Mouse (Mus musculus) Muller cell, postnatal 12 days (primary cell): Measurements from ENCODE around the gene Mfsd5.

ENCODE experiments used
- DNase-seq: peaks from one replicate; pipeline ENCODE4 v3.0.0-alpha.2; 2015; ENCODE audit errors: inconsistent ontology term

Mfsd5 gene

GRCm38 (mm10) chr15:102279783-102280520, 698 bp downstream of the Mfsd5 start:
- no peak for DNase-seq

GRCm38 (mm10) chr15:102280623-102281022, 1.4 kb downstream of the Mfsd5 start:
- no peak for DNase-seq

- no peak for DNase-seq
Observed at GRCm38 (mm10) chr15:102282463-102283292, 3.4 kb downstream of the Mfsd5 start.

- no peak for DNase-seq
Observed at GRCm38 (mm10) chr15:102283648-102284047, 4.4 kb downstream of the Mfsd5 start.

- DNase-seq, result peak; percentile 26
Observed at GRCm38 (mm10) chr15:102287395-102287794, 8.1 kb downstream of the Mfsd5 start.

- DNase-seq, result peak; percentile 91
Observed at GRCm38 (mm10) chr15:102295633-102296367, 16.5 kb downstream of the Mfsd5 start, which contains the start of gene Espl1. Espl1 (plus strand) TSS chr15:102296266.

- DNase-seq, result no peak
Observed at GRCm38 (mm10) chr15:102296368-102297006, 17.2 kb downstream of the Mfsd5 start.

- DNase-seq, result no peak
Observed at GRCm38 (mm10) chr15:102302542-102302941, 23.3 kb downstream of the Mfsd5 start.

GRCm38 (mm10) chr15:102308717-102309116, 29.5 kb downstream of the Mfsd5 start:
- DNase-seq, result no peak

- no peak for DNase-seq
Observed at GRCm38 (mm10) chr15:102310074-102310845, 31.0 kb downstream of the Mfsd5 start.

- DNase-seq, result no peak
Observed at GRCm38 (mm10) chr15:102311489-102311888, 32.2 kb downstream of the Mfsd5 start.

- DNase-seq, result peak; percentile 39
Observed at GRCm38 (mm10) chr15:102315292-102315691, 36.0 kb downstream of the Mfsd5 start.

GRCm38 (mm10) chr15:102316263-102316662, 37.0 kb downstream of the Mfsd5 start:
- DNase-seq, result peak; percentile 33

GRCm38 (mm10) chr15:102324654-102325473, 45.6 kb downstream of the Mfsd5 start:
- no peak for DNase-seq

- DNase-seq, result peak; percentile 81
Observed at GRCm38 (mm10) chr15:102326022-102326576, 46.8 kb downstream of the Mfsd5 start, which contains the start of gene Pfdn5. Pfdn5 (plus strand) TSS chr15:102326116.

GRCm38 (mm10) chr15:102326892-102327291, 47.6 kb downstream of the Mfsd5 start:
- no peak for DNase-seq
